Mouse (Mus musculus) ES-E14 (cell line): ENCODE data around the gene Pnmal1. TPM values are rescaled to one million over a fixed set of nuclear protein-coding genes. Genes with fewer than 3 reads are reported as not detected.

Experiments used
- DNase-seq: peaks from one replicate; pipeline ENCODE4 v3.0.0-alpha.2; 2013; ENCODE audit warnings: low read depth, low spot score
- H3K27ac ChIP-seq: 2 replicates; pipeline ENCODE4 v1.5.1; 2012; ENCODE audit warnings: low read depth, mild to moderate bottlenecking, low read length, moderate library complexity, mixed read lengths; ENCODE audit not compliant: poor library complexity, insufficient read depth, severe bottlenecking
- H3K36me3 ChIP-seq: 2 replicates; pipeline ENCODE4 v1.6.1; 2012; ENCODE audit warnings: mild to moderate bottlenecking, low read length, moderate library complexity, mixed read lengths; ENCODE audit not compliant: control insufficient read depth, poor library complexity, insufficient read depth, severe bottlenecking
- H3K4me1 ChIP-seq, 2 experiments: fragments of 150-350 bp in 1 of 2; sonication (generic) in 1 of 2; 2 replicates each; pipeline ENCODE4 v1.6.1; 2012; ENCODE audit warnings: low read length in 2 of 2, mild to moderate bottlenecking in 1 of 2, mixed read lengths in 1 of 2; ENCODE audit not compliant: control insufficient read depth in 2 of 2, insufficient read depth in 2 of 2, poor library complexity in 1 of 2
- H3K4me3 ChIP-seq, 2 experiments: fragments of 150-350 bp in 1 of 2; sonication (generic) in 1 of 2; 2 replicates each; pipeline ENCODE4 v1.5.1; 2012; ENCODE audit warnings: low read length in 2 of 2, low read depth in 1 of 2, mild to moderate bottlenecking in 1 of 2, mixed read lengths in 1 of 2; ENCODE audit not compliant: insufficient read depth in 1 of 2, poor library complexity in 1 of 2, severe bottlenecking in 1 of 2
- H3K9ac ChIP-seq: 2 replicates; pipeline ENCODE4 v1.6.1; 2012; ENCODE audit warnings: low read depth, mild to moderate bottlenecking, low read length, mixed read lengths; ENCODE audit not compliant: poor library complexity, insufficient read depth, severe bottlenecking
- H3K9me3 ChIP-seq: fragments of 150-350 bp; sonication (generic); 2 replicates; pipeline ENCODE4 v1.6.1; 2012; ENCODE audit warnings: low read depth, mild to moderate bottlenecking, low read length; ENCODE audit not compliant: control insufficient read depth, insufficient read depth
- CHD2 ChIP-seq: IDR thresholded peaks from 2 replicates; pipeline ENCODE4 v1.6.1; 2014; ENCODE audit warnings: mild to moderate bottlenecking, low read depth, low read length, inconsistent platforms
- HCFC1 ChIP-seq: IDR thresholded peaks from 2 replicates; pipeline ENCODE4 v1.6.1; 2012; ENCODE audit warnings: low read length, inconsistent platforms, borderline replicate concordance; ENCODE audit not compliant: insufficient read depth
- MAFK ChIP-seq: IDR thresholded peaks from 2 replicates; pipeline ENCODE4 v1.6.1; 2014; ENCODE audit warnings: mild to moderate bottlenecking, low read depth, low read length, inconsistent platforms; ENCODE audit not compliant: insufficient read depth
- ZC3H11A ChIP-seq: IDR thresholded peaks from 2 replicates; pipeline ENCODE4 v1.6.1; 2012; ENCODE audit warnings: low read depth, mild to moderate bottlenecking, inconsistent platforms, low read length, borderline replicate concordance
- ZNF384 ChIP-seq: IDR thresholded peaks from 2 replicates; pipeline ENCODE4 v1.6.1; 2012; ENCODE audit warnings: low read depth, low read length, inconsistent platforms
- in situ Hi-C, 2 experiments: fragments of 600-800 bp; cut with MboI; formaldehyde crosslinking; loops; one replicate each; pipeline ENCODE4 v1.15.1; 2025; ENCODE audit warnings: low sequenced_read_pairs in 2 of 2, inconsistent platforms in 1 of 2; ENCODE audit not compliant: unreplicated experiment in 2 of 2
- total RNA-seq: library from RNA; depleted of rRNA; stranded (reverse); fragments of 300-350 nt; gene quantifications from 2 replicates; pipeline ENCODE4 v1.2.3, GENCODE M21; 2012

The Pnmal1 gene
- total RNA-seq, 1 experiment, result 0.45 TPM

GRCm38 (mm10) chr7:16945419-16945818 is 14.1 kb upstream of the Pnmal1 start:
- no peak for DNase-seq
- Histone ChIP-seq H3K36me3 (no peaks in the 10 kb centered on the region), H3K4me3 (peak overlapping the region; percentile 70 to 76; a peak in 3 of 4 replicates), H3K9me3 (no peaks in the 10 kb centered on the region), H3K9ac (no peak overlapping the region), H3K4me1 (peaks cover under 1 to 7% of the 10 kb centered on the region in 2 experiments; a peak in 3 of 4 replicates), H3K27ac (no peak overlapping the region)
- TF ChIP-seq CHD2 (no peak), HCFC1 (no peak), ZNF384 (no peak), ZC3H11A (no peak), MAFK (no peak)
- in situ Hi-C loops, result no loop called here

GRCm38 (mm10) chr7:16946441-16947348 is 12.8 kb upstream of the Pnmal1 start:
- Histone ChIP-seq H3K36me3 (no peaks in the 10 kb centered on the region), H3K4me1 (peaks cover 3 to 9% of the 10 kb centered on the region in 2 experiments; a peak in 3 of 4 replicates), H3K9ac (peak overlapping the region; percentile 10; the same call in 1 of the 2 replicates), H3K4me3 (peak overlapping the region; percentile 43 to 52), H3K27ac (no peak overlapping the region), H3K9me3 (no peaks in the 10 kb centered on the region)
- in situ Hi-C loops, result no loop called here
- no peak for TF ChIP-seq CHD2
- no peak for TF ChIP-seq MAFK
- TF ChIP-seq HCFC1, result no peak
- DNase-seq, result no peak

GRCm38 (mm10) chr7:16947349-16947895 is 12.1 kb upstream of the Pnmal1 start:
- in situ Hi-C loops, result no loop called here
- DNase-seq, result no peak
- Histone ChIP-seq H3K4me1 (peaks cover 3 to 9% of the 10 kb centered on the region in 2 experiments; a peak in 3 of 4 replicates), H3K27ac (no peak overlapping the region), H3K36me3 (no peaks in the 10 kb centered on the region), H3K4me3 (peak overlapping the region in 1 of 2 experiments; percentile 52; a peak in 1 of 4 replicates), H3K9ac (no peak overlapping the region), H3K9me3 (no peaks in the 10 kb centered on the region)
- no peak for TF ChIP-seq ZC3H11A
- TF ChIP-seq MAFK, result no peak
- TF ChIP-seq HCFC1, result no peak
- TF ChIP-seq ZNF384, result no peak
- no peak for TF ChIP-seq CHD2

GRCm38 (mm10) chr7:16947959-16948361 is 11.5 kb upstream of the Pnmal1 start:
- in situ Hi-C loops, result no loop called here
- Histone ChIP-seq H3K4me1 (peaks cover 3 to 9% of the 10 kb centered on the region in 2 experiments; a peak in 3 of 4 replicates), H3K27ac (no peak overlapping the region), H3K9me3 (no peaks in the 10 kb centered on the region), H3K4me3 (no peak overlapping the region), H3K9ac (no peak overlapping the region), H3K36me3 (no peaks in the 10 kb centered on the region)
- DNase-seq, result no peak
- no peak for TF ChIP-seq HCFC1
- TF ChIP-seq ZNF384, result no peak
- no peak for TF ChIP-seq CHD2
- TF ChIP-seq MAFK, result no peak
- no peak for TF ChIP-seq ZC3H11A
